Mouse (Mus musculus) neural tube, embryonic 11.5 days (tissue): ENCODE results near the gene 1700016H13Rik. TPM values are rescaled to one million over a fixed set of nuclear protein-coding genes. Genes with fewer than 3 reads are reported as not detected.

Experiments
- ATAC-seq: fragments of 200-750 bp; cut with Nextera tagmentation; 2 replicates; pipeline ENCODE4 v1.8.0; 2017; ENCODE audit warnings: moderate number of reproducible peaks, mild to moderate bottlenecking, moderate TSS enrichment, moderate library complexity; ENCODE audit not compliant: insufficient read depth, low FRiP score, low TSS enrichment
- DNase-seq: peaks from one replicate; pipeline ENCODE4 v3.0.0-alpha.2; 2015; ENCODE audit warnings: low spot score
- H3K27ac ChIP-seq: fragments of 300-500 bp; sonication (generic); 2 replicates; pipeline ENCODE4 v1.5.1; 2014; ENCODE audit warnings: low read depth, mild to moderate bottlenecking, low read length
- H3K27me3 ChIP-seq: fragments of 300-500 bp; sonication (generic); 2 replicates; pipeline ENCODE4 v1.6.1; 2014; ENCODE audit warnings: mild to moderate bottlenecking, low read length, mixed read lengths; ENCODE audit not compliant: control insufficient read depth, insufficient read depth
- H3K36me3 ChIP-seq: fragments of 300-500 bp; sonication (generic); 2 replicates; pipeline ENCODE4 v1.6.1; 2014; ENCODE audit warnings: mild to moderate bottlenecking, low read length, moderate library complexity, mixed read lengths; ENCODE audit not compliant: control insufficient read depth, insufficient read depth
- H3K4me1 ChIP-seq: fragments of 300-500 bp; sonication (generic); 2 replicates; pipeline ENCODE4 v1.6.1; 2014; ENCODE audit warnings: low read length, mixed read lengths; ENCODE audit not compliant: control insufficient read depth, insufficient read depth
- H3K4me2 ChIP-seq: fragments of 300-500 bp; sonication (generic); 2 replicates; pipeline ENCODE4 v1.6.1; 2014; ENCODE audit warnings: low read depth, mild to moderate bottlenecking, moderate library complexity
- H3K4me3 ChIP-seq: fragments of 300-500 bp; sonication (generic); 2 replicates; pipeline ENCODE4 v1.5.1; 2014; ENCODE audit warnings: low read depth, low read length
- H3K9ac ChIP-seq: fragments of 300-500 bp; sonication (generic); 2 replicates; pipeline ENCODE4 v1.6.1; 2014; ENCODE audit warnings: mild to moderate bottlenecking, low read length
- H3K9me3 ChIP-seq: fragments of 300-500 bp; sonication (generic); 2 replicates; pipeline ENCODE4 v1.6.1; 2016; ENCODE audit warnings: low read length; ENCODE audit not compliant: control insufficient read depth
- WGBS: fragments of 180-500 bp; shearing (Covaris S2); extraction: QIAGEN DNeasy Blood & Tissue Kit; methylation state at CpG from one replicate; pipeline ENCODE4 v1.1.7; 2014; 5-methylcytosine and 5-hydroxymethylcytosine counted together
- polyA plus RNA-seq: library from polyadenylated mRNA; unstranded; fragments of >200 nt; fragmentation: Nextera tagmentation; extraction: Ambion mirVana; gene quantifications from 2 replicates; pipeline ENCODE4 v1.2.1, GENCODE M21; 2014

1700016H13Rik gene
- polyA plus RNA-seq, 1 experiment from 2014 or later = 0.48 TPM

GRCm38 (mm10) chr5:103624831-103625230 lies 31.0 kb downstream of the 1700016H13Rik start:
- no peak for DNase-seq
- H3K9me3 ChIP-seq = no peaks in the 10 kb centered on the region

GRCm38 (mm10) chr5:103622321-103622720 lies 33.5 kb downstream of the 1700016H13Rik start:
- Histone ChIP-seq H3K27me3 (no peaks in the 10 kb centered on the region), H3K4me3 (no peak overlapping the region), H3K9me3 (no peaks in the 10 kb centered on the region), H3K4me2 (no peak overlapping the region), H3K4me1 (no peaks in the 10 kb centered on the region), H3K9ac (no peak overlapping the region), H3K27ac (no peak overlapping the region), H3K36me3 (no peaks in the 10 kb centered on the region)
- ATAC-seq (no peak), DNase-seq (no peak)
- 91% methylated on average over 5 of the region's 5 CpGs for WGBS

More at GRCm38 (mm10) chr5:103624831-103625230, 31.0 kb downstream of the 1700016H13Rik start:
- Histone ChIP-seq H3K27me3 (no peaks in the 10 kb centered on the region), H3K4me1 (no peaks in the 10 kb centered on the region), H3K4me2 (no peak overlapping the region), H3K36me3 (no peaks in the 10 kb centered on the region), H3K27ac (no peak overlapping the region), H3K4me3 (no peak overlapping the region), H3K9ac (no peak overlapping the region)
- ATAC-seq = no peak
- WGBS = 92% methylated on average over 5 of the region's 5 CpGs

- Histone ChIP-seq H3K27ac (no peak overlapping the region), H3K9me3 (no peaks in the 10 kb centered on the region), H3K4me2 (no peak overlapping the region), H3K27me3 (no peaks in the 10 kb centered on the region), H3K4me1 (no peaks in the 10 kb centered on the region), H3K9ac (no peak overlapping the region), H3K36me3 (no peaks in the 10 kb centered on the region), H3K4me3 (no peak overlapping the region)
- ATAC-seq (no peak), DNase-seq (no peak)
- WGBS = 80% methylated on average over 12 of the region's 12 CpGs
These were observed 35.4 kb downstream of the 1700016H13Rik start for GRCm38 (mm10) chr5:103620301-103620973.

- H3K27ac ChIP-seq = no peak overlapping the region
- no peaks in the 10 kb centered on the region for H3K36me3 ChIP-seq
- DNase-seq (no peak), ATAC-seq (no peak)
- H3K4me1 ChIP-seq = no peaks in the 10 kb centered on the region
- WGBS = 71% methylated on average over 9 of the region's 9 CpGs
- H3K9ac ChIP-seq = no peak overlapping the region
- no peaks in the 10 kb centered on the region for H3K9me3 ChIP-seq
- no peaks in the 10 kb centered on the region for H3K27me3 ChIP-seq
- H3K4me2 ChIP-seq = no peak overlapping the region
- H3K4me3 ChIP-seq = no peak overlapping the region
These were observed 38.6 kb downstream of the 1700016H13Rik start for GRCm38 (mm10) chr5:103617191-103617590.

GRCm38 (mm10) chr5:103614356-103614755 lies 41.5 kb downstream of the 1700016H13Rik start:
- H3K4me2 ChIP-seq = no peak overlapping the region
- DNase-seq (no peak), ATAC-seq (no peak)
- no peaks in the 10 kb centered on the region for H3K27me3 ChIP-seq
- no peak overlapping the region for H3K9ac ChIP-seq
- H3K36me3 ChIP-seq = no peaks in the 10 kb centered on the region
- no peak overlapping the region for H3K27ac ChIP-seq
- H3K4me3 ChIP-seq = no peak overlapping the region
- H3K9me3 ChIP-seq = no peaks in the 10 kb centered on the region
- no peaks in the 10 kb centered on the region for H3K4me1 ChIP-seq
- WGBS = 87% methylated on average over 7 of the region's 7 CpGs

GRCm38 (mm10) chr5:103612316-103612715 lies 43.5 kb downstream of the 1700016H13Rik start:
- H3K4me2 ChIP-seq = no peak overlapping the region
- H3K4me3 ChIP-seq = no peak overlapping the region
- ATAC-seq = no peak
- H3K27me3 ChIP-seq = no peaks in the 10 kb centered on the region
- H3K9me3 ChIP-seq = no peaks in the 10 kb centered on the region
- no peak overlapping the region for H3K27ac ChIP-seq
- no peaks in the 10 kb centered on the region for H3K36me3 ChIP-seq
- H3K9ac ChIP-seq = no peak overlapping the region
- no peak for DNase-seq
- H3K4me1 ChIP-seq = no peaks in the 10 kb centered on the region
- 86% methylated on average over 7 of the region's 7 CpGs for WGBS

- no peak for DNase-seq
- Histone ChIP-seq H3K4me3 (no peak overlapping the region), H3K4me2 (no peak overlapping the region), H3K27ac (no peak overlapping the region), H3K4me1 (no peaks in the 10 kb centered on the region), H3K27me3 (no peaks in the 10 kb centered on the region), H3K9me3 (no peaks in the 10 kb centered on the region), H3K9ac (no peak overlapping the region), H3K36me3 (no peaks in the 10 kb centered on the region)
- no peak for ATAC-seq
- 94% methylated on average over 10 of the region's 10 CpGs for WGBS
These were observed 44.8 kb downstream of the 1700016H13Rik start for GRCm38 (mm10) chr5:103610856-103611472.

- Histone ChIP-seq H3K4me2 (no peak overlapping the region), H3K36me3 (no peaks in the 10 kb centered on the region), H3K27ac (no peak overlapping the region), H3K9me3 (no peaks in the 10 kb centered on the region), H3K4me3 (no peak overlapping the region), H3K4me1 (no peaks in the 10 kb centered on the region), H3K9ac (no peak overlapping the region), H3K27me3 (no peaks in the 10 kb centered on the region)
- no peak for DNase-seq
- WGBS = 81% methylated on average over 5 of the region's 5 CpGs
- no peak for ATAC-seq
These were observed 45.7 kb downstream of the 1700016H13Rik start for GRCm38 (mm10) chr5:103610148-103610547.

GRCm38 (mm10) chr5:103605707-103606106 lies 50.1 kb downstream of the 1700016H13Rik start:
- no peak overlapping the region for H3K27ac ChIP-seq
- ATAC-seq (no peak), DNase-seq (no peak)
- H3K9ac ChIP-seq = no peak overlapping the region
- H3K27me3 ChIP-seq = no peaks in the 10 kb centered on the region
- no peak overlapping the region for H3K4me2 ChIP-seq
- whole genome bisulfite sequencing = 84% methylated on average over 7 of the region's 7 CpGs
- H3K9me3 ChIP-seq = no peaks in the 10 kb centered on the region
- H3K36me3 ChIP-seq = no peaks in the 10 kb centered on the region
- no peak overlapping the region for H3K4me3 ChIP-seq
- no peaks in the 10 kb centered on the region for H3K4me1 ChIP-seq
